Mouse (Mus musculus) hindbrain, postnatal 0 days (tissue): ENCODE results near the gene Zic2. TPM values are rescaled to one million over a fixed set of nuclear protein-coding genes. Genes with fewer than 3 reads are reported as not detected.

Experiments used
- ATAC-seq: fragments of 200-750 bp; cut with Nextera tagmentation; 2 replicates; pipeline ENCODE4 v1.8.0; 2017; ENCODE audit warnings: mild to moderate bottlenecking, moderate TSS enrichment, moderate library complexity
- DNase-seq: peaks from one replicate; pipeline ENCODE4 v3.0.0-alpha.2; 2015; ENCODE audit warnings: low spot score
- H3K27ac ChIP-seq: fragments of 300-500 bp; sonication (generic); 2 replicates; pipeline ENCODE4 v1.5.1; 2014; ENCODE audit warnings: mild to moderate bottlenecking
- H3K27me3 ChIP-seq: fragments of 300-500 bp; sonication (generic); 2 replicates; pipeline ENCODE4 v1.6.1; 2014; ENCODE audit warnings: low read length, mixed read lengths; ENCODE audit not compliant: insufficient read depth
- H3K36me3 ChIP-seq: fragments of 300-500 bp; sonication (generic); 2 replicates; pipeline ENCODE4 v1.6.1; 2014; ENCODE audit warnings: low read length, mixed read lengths; ENCODE audit not compliant: insufficient read depth
- H3K4me1 ChIP-seq: fragments of 300-500 bp; sonication (generic); 2 replicates; pipeline ENCODE4 v1.6.1; 2014; ENCODE audit warnings: antibody characterized with exemption, low read length, mixed read lengths; ENCODE audit not compliant: insufficient read depth
- H3K4me2 ChIP-seq: fragments of 300-500 bp; sonication (generic); 2 replicates; pipeline ENCODE4 v1.6.1; 2014; ENCODE audit warnings: low read depth, mild to moderate bottlenecking, low read length, moderate library complexity, mixed read lengths
- H3K4me3 ChIP-seq: fragments of 300-500 bp; sonication (generic); 2 replicates; pipeline ENCODE4 v1.5.1; 2014; ENCODE audit warnings: low read length
- H3K9ac ChIP-seq: fragments of 300-500 bp; sonication (generic); replicated peaks from 2 replicates; pipeline ENCODE4 v1.6.1; 2014; ENCODE audit warnings: mild to moderate bottlenecking, low read length, moderate library complexity, mixed read lengths
- H3K9me3 ChIP-seq: fragments of 300-500 bp; sonication (generic); 2 replicates; pipeline ENCODE4 v1.6.1; 2016; ENCODE audit warnings: low read length, mixed read lengths
- CTCF ChIP-seq: IDR thresholded peaks from 2 replicates; pipeline ENCODE4 v1.5.1; 2016; ENCODE audit warnings: antibody characterized with exemption, control low read depth, low read depth
- WGBS: fragments of 180-500 bp; shearing (Covaris S2); extraction: QIAGEN DNeasy Blood & Tissue Kit; methylation state at CpG from one replicate; pipeline ENCODE4 v1.1.7; 2014; 5-methylcytosine and 5-hydroxymethylcytosine counted together
- polyA plus RNA-seq: library from polyadenylated mRNA; unstranded; fragments of >200 nt; fragmentation: Nextera tagmentation; extraction: Ambion mirVana; gene quantifications from 2 replicates; pipeline ENCODE4 v1.2.1, GENCODE M21; 2015
- total RNA-seq: library from RNA; depleted of rRNA; stranded (reverse); fragments of >200 nt; gene quantifications from 2 replicates; pipeline ENCODE4 v1.2.3, GENCODE M21; 2014

Gene Zic2
- total and polyA plus RNA-seq, 2 experiments from 2014 or later: 35.9 to 234 TPM

- Histone ChIP-seq H3K36me3 (no peaks in the 10 kb centered on the region; the same call in 1 of the 2 replicates), H3K4me1 (no peaks in the 10 kb centered on the region), H3K27ac (peak overlapping the region; percentile 89), H3K9ac (peak overlapping the region; percentile 40), H3K27me3 (peaks cover 28% of the 10 kb centered on the region; the same call in 1 of the 2 replicates), H3K9me3 (no peaks in the 10 kb centered on the region), H3K4me3 (peak overlapping the region; percentile 60; the same call in 1 of the 2 replicates), H3K4me2 (peak overlapping the region; percentile 68)
- no peak for TF ChIP-seq CTCF
- 7% methylated on average over 31 of the region's 31 CpGs for WGBS
- ATAC-seq: no peak
- peak; percentile 62 for DNase-seq
These were observed 3.7 kb upstream of the Zic2 start for GRCm38 (mm10) chr14:122471449-122472085.

GRCm38 (mm10) chr14:122472161-122472560, 3.1 kb upstream of the Zic2 start:
- H3K27ac ChIP-seq: peak overlapping the region; percentile 89
- H3K4me3 ChIP-seq: peak overlapping the region; percentile 60
- H3K9ac ChIP-seq: peak overlapping the region; percentile 56
- peaks cover 28% of the 10 kb centered on the region; the same call in 1 of the 2 replicates for H3K27me3 ChIP-seq
- no peaks in the 10 kb centered on the region; the same call in 1 of the 2 replicates for H3K36me3 ChIP-seq
- H3K9me3 ChIP-seq: no peaks in the 10 kb centered on the region
- ATAC-seq (no peak), DNase-seq (peak; percentile 40)
- peak overlapping the region; percentile 68 for H3K4me2 ChIP-seq
- TF ChIP-seq CTCF: no peak
- WGBS: 6% methylated on average over 13 of the region's 13 CpGs
- H3K4me1 ChIP-seq: no peaks in the 10 kb centered on the region

GRCm38 (mm10) chr14:122472647-122473046, 2.6 kb upstream of the Zic2 start:
- H3K27me3 ChIP-seq: peaks cover 23% of the 10 kb centered on the region; the same call in 1 of the 2 replicates
- 19% methylated on average over 5 of the region's 5 CpGs for WGBS
- ATAC-seq: no peak
- peak overlapping the region; percentile 89 for H3K27ac ChIP-seq
- no peaks in the 10 kb centered on the region for H3K4me1 ChIP-seq
- no peaks in the 10 kb centered on the region; the same call in 1 of the 2 replicates for H3K36me3 ChIP-seq
- peak overlapping the region; percentile 68 for H3K4me2 ChIP-seq
- peak overlapping the region; percentile 60 for H3K4me3 ChIP-seq
- DNase-seq: peak; percentile 19
- H3K9me3 ChIP-seq: no peaks in the 10 kb centered on the region
- H3K9ac ChIP-seq: peak overlapping the region; percentile 56
- TF ChIP-seq CTCF: no peak

GRCm38 (mm10) chr14:122473211-122473751, 2.0 kb upstream of the Zic2 start:
- H3K4me2 ChIP-seq: peak overlapping the region; percentile 68
- H3K4me3 ChIP-seq: peak overlapping the region; percentile 60
- no peak for TF ChIP-seq CTCF
- H3K27ac ChIP-seq: peak overlapping the region; percentile 89
- WGBS: 10% methylated on average over 17 of the region's 17 CpGs
- H3K36me3 ChIP-seq: no peaks in the 10 kb centered on the region; the same call in 1 of the 2 replicates
- peak overlapping the region; percentile 56 for H3K9ac ChIP-seq
- H3K9me3 ChIP-seq: no peaks in the 10 kb centered on the region
- DNase-seq: peak; percentile 49
- ATAC-seq: no peak
- H3K27me3 ChIP-seq: 0 out of 2 replicates have a peak, but pooled peaks cover 19% of the 10 kb centered on the region
- no peaks in the 10 kb centered on the region for H3K4me1 ChIP-seq

- Histone ChIP-seq H3K9ac (peak overlapping the region; percentile 89), H3K4me2 (peak overlapping the region; percentile 68), H3K36me3 (no peaks in the 10 kb centered on the region; the same call in 1 of the 2 replicates), H3K4me1 (no peaks in the 10 kb centered on the region), H3K27me3 (0 out of 2 replicates have a peak, but pooled peaks cover 12% of the 10 kb centered on the region), H3K4me3 (peak overlapping the region; percentile 60), H3K9me3 (no peaks in the 10 kb centered on the region), H3K27ac (peak overlapping the region; percentile 89)
- ATAC-seq (peak; percentile 90), DNase-seq (peak; percentile 91)
- 1% methylated on average over 56 of the region's 57 CpGs for WGBS
- TF ChIP-seq CTCF: no peak
These were observed 969 bp upstream of the Zic2 start for GRCm38 (mm10) chr14:122474041-122474890.

- 0 out of 2 replicates have a peak, but pooled peaks cover 5% of the 10 kb centered on the region for H3K27me3 ChIP-seq
- H3K36me3 ChIP-seq: no peaks in the 10 kb centered on the region; the same call in 1 of the 2 replicates
- H3K4me2 ChIP-seq: peak overlapping the region; percentile 68
- peak overlapping the region; percentile 60 for H3K4me3 ChIP-seq
- H3K27ac ChIP-seq: peak overlapping the region; percentile 89
- DNase-seq: peak; percentile 46
- no peak for ATAC-seq
- peak overlapping the region; percentile 89 for H3K9ac ChIP-seq
- no peaks in the 10 kb centered on the region for H3K9me3 ChIP-seq
- WGBS: 1% methylated on average over 43 of the region's 65 CpGs
- H3K4me1 ChIP-seq: no peaks in the 10 kb centered on the region
- no peak for TF ChIP-seq CTCF
These were observed 364 bp downstream of the Zic2 start for GRCm38 (mm10) chr14:122475557-122476040.
